Mouse (Mus musculus) kidney, embryonic 16.5 days (tissue): ENCODE results near the gene Prps1. TPM values are rescaled to one million over a fixed set of nuclear protein-coding genes. Genes with fewer than 3 reads are reported as not detected.

Source experiments
- polyA plus RNA-seq: library from polyadenylated mRNA; unstranded; fragments of >200 nt; fragmentation: Nextera tagmentation; extraction: Ambion mirVana; gene quantifications from 2 replicates; pipeline ENCODE4 v1.2.1, GENCODE M21; 2015

Prps1 gene
- polyA plus RNA-seq, 1 experiment from 2014 or later, result 45.3 TPM

Other genes starting within 250 kb of the Prps1 start
- gene Frmpd3, start 114.3 kb upstream of the Prps1 start, polyA plus RNA-seq, result 0.08 TPM in 1 of 2 replicates, not detected in the other
- gene Tsc22d3, start 144.0 kb downstream of the Prps1 start, polyA plus RNA-seq, result 110 and 123 TPM in 2 replicates
- 4.4 and 5.8 TPM in 2 replicates for gene Mid2, start 208.0 kb downstream of the Prps1 start, polyA plus RNA-seq